Mouse (Mus musculus) mouse trophoblast stem cell (cell line): ENCODE data around the gene Olfr288.

Experiments used
- in situ Hi-C, 2 experiments: fragments of 300-500 bp; cut with MseI, MboI; formaldehyde crosslinking; loops; 2 replicates in 1 of 2; 3 replicates in 1 of 2; pipeline ENCODE4 v1.15.1; 2025

Gene Olfr288

DNA sequence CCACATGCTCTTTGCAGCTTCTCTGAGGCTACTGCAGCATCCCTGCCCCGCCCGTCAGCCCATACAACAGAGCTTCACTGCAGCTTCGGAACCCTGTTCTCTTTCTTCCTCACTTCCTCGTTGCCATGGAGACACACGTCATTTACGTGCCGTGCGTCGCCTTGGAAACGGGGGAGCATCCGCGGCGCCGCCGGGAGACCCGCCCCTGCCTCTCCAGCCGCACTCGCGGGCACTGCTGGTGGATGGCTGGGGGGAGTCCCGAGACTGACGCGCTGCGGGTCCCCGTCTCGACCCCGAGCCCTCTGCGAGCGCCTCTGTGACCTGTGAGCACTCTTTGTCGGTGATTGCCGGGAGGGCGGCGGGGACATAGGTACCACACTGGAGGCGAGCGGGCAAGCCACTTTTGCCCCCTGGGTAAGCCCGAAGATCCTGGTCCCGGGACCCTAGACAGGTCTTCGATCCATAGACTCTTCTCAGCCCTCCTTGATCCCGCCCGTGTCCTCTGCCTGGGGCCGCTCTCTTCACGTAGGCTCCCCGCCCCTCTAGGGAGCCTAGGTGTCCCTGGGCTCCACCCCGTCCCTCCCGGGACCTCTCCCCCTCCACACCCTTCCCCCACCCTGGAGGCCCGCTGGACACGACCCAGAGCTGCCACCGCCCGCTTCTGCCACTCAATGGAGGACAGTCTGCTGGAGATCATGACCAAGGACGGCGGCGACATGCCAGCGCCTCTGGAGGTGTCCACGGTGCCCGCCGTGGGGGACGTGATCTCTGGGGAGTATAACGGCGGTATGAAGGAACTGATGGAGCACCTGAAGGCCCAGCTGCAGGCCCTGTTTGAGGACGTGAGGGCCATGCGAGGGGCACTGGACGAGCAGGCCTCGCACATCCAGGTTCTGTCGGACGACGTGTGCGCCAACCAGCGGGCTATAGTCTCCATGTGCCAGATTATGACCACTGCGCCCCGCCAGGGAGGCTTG, 27.4 kb downstream of the Olfr288 start:
- in situ Hi-C loops = no loop called here

DNA sequence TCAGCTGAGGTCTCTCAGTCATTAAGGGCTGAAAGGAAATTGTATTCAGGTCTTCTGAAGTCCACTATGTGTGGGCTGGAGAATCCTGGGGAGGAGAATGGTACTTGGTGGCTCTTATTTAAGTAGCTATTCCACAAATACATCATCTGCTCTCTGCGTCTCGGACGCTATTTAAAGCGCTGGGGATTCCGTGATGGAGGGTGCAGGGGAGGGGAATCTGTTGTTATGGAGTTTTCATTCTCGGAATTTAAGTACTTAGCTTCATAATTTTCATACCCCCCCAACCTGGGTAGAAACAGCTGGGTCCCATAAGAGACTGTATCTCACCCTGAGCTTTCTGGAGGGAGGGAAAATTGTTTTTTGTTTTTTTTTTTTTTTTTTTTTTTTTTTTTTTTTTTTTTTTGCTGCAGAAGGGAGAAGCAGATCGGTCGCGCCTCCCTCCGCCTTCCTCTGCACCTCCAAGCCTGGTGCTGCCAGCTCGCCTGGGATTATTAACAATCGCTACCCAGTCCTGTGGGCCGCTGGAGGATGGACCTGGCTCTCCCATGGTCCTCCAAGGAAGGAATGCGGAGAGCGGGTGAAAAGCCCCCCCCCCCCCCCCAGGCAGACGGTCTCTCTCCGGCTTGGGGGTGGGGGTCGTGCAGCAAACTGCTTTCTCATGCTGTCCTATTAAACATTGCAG, 28.2 kb downstream of the Olfr288 start, which contains the start of gene Ccdc184:
TSS of gene Ccdc184 (plus strand) at position 196 of the 682 bp plus-strand sequence.
- in situ Hi-C loops = no loop called here

DNA sequence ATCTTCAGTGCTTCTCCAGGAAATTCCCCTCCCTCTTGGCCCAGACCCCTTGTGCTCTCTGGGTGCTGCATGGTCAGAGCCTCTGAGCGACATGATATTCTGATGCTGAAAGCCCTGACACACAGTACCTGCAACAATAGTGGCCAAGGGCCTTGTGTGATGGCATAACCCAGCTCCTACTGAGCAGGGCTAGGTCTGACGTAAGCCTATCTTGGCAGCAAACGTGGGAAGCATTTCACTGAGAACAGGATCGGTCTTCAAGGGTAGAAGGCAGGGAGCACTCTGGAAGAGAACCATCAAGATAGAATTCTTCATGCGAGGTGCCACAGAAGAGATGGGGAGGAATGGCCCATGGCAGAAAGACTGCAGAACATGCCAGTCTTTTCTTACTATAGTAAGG, 29.8 kb downstream of the Olfr288 start, which contains the start of gene Asb8:
TSS of gene Asb8 (minus strand) at position 101 of the 400 bp plus-strand sequence.
- in situ Hi-C loops = no loop called here

DNA sequence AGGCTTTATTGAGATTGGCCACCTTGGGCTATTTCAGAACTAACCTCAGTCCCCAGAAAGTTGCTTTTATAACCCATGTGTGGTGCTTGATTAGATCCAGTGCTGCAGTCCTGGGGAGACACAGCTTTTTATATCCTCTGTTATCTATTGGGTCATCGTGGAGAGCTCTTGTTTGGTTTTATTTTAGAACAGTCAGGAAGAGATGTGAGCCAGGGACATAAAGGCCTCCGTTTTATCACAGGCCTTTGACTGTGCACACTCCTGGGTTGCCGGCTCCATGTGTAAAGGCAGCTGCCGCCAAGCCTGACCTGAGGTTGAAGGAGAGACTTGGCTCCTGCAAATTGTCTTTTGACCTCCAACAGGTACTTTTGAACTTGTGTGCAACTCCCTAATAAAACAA, 32.8 kb downstream of the Olfr288 start:
- in situ Hi-C loops = no loop called here

DNA sequence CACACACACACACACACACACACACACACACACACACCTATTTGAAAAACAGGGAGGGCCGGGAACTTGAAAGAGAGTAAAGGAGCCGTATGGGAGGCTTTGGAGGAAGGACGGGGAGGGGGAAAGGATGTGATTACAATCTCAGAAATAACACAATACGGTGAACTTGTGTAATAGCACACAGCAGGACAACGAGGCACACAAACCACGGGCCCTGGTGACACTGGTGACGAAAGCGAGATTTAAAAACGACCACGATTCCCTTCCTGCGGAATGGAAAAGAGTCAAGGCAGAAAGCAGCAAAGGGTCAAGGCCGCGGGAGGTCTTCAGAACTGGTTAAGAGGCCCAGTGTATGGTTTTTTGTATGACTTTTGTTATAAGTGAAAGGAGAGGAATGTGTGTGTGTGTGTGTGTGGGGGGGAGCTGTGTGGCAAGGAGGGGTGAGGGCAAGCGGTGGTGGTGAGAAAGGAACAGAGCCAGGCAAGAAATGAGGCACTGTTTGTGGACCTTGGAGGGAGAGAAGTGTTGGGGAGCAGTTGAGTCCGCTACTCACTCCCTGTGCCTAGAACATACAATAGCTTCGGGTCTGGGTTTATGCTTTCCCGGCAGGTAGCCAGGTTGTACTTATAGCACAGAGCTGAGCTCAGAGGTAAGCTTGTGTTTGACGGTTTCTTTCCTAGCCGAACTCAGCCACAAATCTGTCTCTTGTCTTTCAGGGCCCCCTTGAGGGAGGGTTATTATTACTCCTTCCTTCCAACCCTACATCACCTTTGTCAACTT, 34.1 kb downstream of the Olfr288 start:
- in situ Hi-C loops = no loop called here

DNA sequence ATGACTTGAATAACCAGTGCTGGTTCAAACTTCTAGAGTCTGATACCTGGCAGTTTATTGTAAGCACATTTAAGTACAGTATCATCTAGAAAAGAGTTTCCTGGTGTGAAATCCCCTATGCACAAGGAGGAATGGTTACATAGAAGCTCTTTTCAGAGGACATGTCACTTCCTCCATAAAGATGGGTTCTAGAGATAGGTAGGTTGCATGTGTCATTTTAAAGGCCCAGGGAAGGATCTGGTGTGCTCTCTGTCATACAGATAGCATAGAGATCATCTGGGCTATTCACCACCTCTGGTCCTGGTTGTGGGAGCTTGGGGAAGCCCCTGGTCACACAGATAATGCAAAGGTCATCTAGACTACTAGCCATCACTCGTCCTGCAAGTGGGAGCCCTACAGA, 38.1 kb downstream of the Olfr288 start:
- in situ Hi-C loops = no loop called here

DNA sequence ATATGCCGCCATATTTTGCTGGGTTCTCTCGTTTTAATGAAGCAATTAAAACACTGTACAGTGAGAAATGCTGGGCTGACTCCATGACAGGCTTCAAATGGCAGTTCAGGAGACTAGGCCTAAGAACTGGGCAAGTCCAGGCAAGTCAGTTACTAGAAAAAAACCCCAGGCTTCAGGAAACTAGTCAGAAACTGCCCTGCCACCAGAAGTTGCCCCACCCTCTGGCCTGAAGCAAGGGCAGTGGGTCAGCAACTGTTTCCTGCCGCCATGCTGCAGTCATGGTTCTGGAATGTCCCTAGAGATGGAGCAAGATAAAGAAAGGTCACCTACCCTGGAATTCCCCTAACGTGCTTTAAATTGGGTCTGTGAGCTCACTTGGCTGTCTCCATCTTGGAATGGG, 39.4 kb downstream of the Olfr288 start:
- in situ Hi-C loops = no loop called here

DNA sequence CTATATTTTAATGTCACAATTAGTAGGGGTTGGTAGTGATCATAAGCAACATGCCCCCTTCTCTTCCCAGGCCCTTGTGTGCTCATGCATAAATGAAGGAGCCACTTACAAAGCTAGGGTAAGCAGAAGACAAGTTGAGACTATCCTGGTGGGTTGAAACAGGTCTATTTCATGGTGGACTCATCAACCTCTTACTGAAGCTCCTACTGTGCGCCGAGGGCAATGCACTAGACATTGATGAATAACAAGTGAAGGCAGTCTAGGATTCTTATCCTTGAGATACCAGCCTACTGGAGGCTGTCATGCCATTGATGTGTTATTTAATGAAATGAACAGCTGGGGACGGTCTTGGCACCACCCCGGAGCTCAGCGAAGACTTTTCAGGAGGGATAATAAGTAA, 40.1 kb downstream of the Olfr288 start:
- in situ Hi-C loops = no loop called here

DNA sequence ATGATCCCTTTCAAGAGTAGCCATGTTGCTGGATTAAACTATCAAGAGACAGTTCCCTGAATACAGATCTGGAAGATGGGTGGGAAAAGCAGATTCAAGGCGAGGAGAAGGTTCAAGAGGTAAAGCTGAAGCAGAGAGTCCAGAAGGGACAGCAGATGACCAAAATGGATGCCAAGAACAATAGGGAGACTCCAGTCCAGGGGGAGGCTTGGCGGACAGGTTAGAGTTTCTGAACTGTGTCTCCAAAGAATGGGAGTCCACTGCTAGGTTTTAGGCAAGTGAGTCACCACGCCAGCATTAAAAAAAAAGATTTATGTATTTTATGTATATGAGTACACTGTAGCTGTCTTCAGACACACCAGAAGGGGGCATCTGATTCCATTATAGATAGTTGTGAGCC, 40.7 kb downstream of the Olfr288 start:
- in situ Hi-C loops = loop anchor here in 1 of 2 experiments (5.0 kb wide), 1 partner anchor 67 kb away; no protein-coding TSS in a partner anchor

DNA sequence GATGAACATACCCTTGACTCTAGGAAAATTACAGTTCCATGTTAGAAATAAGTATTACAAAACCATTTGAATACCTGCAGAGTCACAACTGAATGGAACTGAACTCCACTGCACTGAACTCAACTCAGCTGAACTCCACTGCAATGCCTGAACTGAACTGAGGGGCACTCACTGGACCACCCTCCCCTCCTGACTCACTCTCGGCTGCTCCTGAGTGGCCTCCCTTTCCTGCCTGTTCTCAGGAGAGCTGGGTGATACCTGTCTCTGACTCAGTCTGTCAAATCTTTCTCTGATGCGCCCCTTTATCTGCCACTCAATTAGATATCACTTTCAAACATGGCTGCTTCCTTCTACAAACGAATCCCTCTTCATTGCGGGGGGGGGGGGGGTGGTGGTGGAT, 41.2 kb downstream of the Olfr288 start:
- in situ Hi-C loops = loop anchor here in 1 of 2 experiments (5.0 kb wide), 1 partner anchor 67 kb away; no protein-coding TSS in a partner anchor

DNA sequence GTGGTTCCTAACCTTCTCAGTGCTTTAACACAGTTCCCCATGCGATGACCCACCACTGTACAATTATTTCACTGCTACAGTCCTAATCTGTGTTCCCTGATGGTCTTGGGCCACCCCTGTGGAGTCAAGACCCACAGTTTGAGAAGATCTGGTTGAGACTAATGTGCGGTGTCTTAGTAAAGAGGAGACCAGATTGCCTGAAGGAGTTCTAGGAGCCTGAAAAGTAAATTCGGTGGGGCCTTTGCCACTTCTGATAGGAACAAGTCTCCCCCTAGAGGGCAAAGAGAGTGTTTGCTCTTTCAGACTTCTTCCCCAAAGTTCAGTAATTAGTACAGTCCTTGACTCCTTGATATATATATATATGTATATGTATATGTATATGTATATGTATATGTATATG, 41.7 kb downstream of the Olfr288 start:
- in situ Hi-C loops = loop anchor here in 1 of 2 experiments (5.0 kb wide), 1 partner anchor 66 kb away; no protein-coding TSS in a partner anchor

DNA sequence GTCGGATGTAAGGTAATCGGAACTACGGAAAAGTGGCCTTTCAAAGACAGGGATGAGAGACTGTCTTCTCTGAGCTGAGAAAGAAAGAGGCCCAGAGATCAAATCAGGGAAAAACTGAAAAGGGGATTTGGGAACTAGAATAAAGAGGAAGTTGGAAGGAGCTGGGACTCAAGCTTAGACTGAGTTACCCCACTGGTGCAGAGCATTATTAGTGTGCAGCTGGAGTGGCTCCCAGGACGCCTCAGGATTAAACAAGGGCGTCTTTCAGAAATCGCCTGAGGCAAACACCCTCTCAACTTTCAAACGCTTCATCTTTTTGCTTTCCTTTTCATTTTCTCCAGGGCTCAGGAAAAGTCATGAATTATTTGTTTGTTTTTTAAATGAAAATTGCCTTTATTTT, 42.4 kb downstream of the Olfr288 start:
- in situ Hi-C loops = loop anchor here in 1 of 2 experiments (5.0 kb wide), 1 partner anchor 66 kb away; no protein-coding TSS in a partner anchor

DNA sequence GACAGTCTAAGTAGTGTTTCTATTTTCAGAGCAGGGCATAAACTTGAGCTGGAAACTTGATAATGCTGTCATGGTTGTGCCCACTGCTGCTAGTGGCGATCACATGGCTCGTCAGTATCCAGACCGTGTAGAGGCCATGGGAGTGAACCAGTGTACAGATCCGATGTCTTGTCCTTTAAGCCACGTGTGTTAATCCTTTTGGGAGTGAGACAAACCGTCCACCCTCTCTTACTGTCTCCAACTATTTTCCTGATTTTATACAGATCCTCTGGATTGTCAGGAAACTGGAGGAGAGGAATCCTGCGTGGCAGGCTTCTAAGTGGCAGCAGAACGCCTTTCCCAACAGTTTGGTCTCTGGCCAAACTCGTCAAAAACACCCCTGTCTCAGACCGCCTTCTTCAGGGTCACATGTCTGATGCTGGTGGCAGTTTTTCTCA, 46.2 kb downstream of the Olfr288 start:
- in situ Hi-C loops = no loop called here

DNA sequence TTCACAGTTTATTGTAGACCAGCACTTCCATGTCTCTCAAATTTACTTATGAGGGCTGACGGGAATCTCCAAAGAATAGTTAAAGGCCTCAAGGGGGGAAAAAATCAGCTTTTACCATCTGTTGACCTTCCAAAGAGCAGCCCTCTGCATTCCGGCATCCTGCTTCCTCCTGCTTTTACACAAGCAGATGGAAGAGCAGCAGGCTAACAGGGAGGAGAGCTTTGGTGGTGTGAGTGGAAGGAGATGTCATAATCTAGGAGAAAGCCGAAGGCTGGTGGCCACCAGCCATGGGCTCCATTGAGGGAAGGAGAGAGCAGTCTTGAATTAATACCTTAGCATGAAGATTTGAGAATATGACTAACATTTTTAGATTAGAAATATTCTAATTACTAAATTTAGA, 47.0 kb downstream of the Olfr288 start:
- in situ Hi-C loops = no loop called here

DNA sequence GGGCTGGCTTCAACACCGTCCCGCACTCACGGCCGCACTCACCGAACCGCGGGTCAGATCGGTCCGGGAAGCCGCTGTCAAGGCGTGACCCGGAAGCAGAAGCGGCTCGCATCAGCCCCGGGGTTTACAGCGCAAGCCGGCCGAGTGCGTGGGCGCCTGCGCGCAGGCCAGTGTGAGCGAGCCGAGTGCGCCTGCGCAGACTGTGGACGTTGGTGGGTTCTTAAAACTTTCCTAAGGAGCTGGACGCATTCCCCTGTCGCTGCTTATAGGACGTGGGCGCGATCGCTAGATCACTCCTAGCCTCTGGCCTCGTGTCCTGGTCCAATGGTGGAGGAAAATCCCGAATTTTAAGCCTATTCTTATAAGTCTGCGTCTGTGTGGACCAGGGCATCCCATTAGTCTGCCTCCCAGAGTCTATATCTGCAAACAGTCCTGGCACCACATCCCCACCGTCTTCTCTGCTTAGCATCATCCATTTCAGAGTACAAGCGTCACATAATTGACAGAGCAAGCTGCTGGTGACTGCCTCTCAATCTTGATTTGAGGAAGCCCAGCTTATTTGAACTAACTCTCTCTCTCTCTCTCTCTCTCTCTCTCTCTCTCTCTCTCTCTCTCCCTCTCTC, 49.7 kb downstream of the Olfr288 start:
- in situ Hi-C loops = no loop called here

DNA sequence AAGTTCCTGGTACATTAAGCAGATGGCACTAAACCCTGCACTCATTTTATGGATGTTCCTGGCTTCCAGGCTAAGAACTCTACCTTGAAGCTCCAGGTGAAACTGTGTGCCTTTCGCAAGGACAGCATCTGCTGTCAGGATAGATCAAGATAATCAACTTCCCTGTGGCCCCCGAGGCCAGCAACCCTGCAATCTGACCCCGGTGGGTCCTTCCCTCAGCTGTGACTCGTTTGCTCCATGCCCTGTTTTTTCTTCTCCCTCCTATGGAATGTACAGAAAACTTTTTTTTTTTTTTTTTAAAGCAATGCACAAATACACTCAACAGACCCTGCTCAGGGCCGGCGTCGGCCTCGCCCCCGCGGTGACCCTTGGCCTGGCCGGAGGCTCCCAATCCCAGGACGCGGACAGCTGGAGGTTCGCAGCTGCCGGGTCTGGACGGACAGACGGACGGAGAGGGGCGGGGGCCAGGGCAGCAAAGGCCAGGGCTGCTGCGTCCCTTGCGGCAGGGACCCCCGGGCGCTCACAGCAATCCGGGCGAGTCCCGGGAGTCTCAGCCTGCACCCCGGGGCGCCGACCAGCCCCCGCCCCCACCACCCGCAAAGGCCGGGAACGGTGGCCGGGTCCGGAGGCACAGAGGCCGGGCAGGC, 50.4 kb downstream of the Olfr288 start:
- in situ Hi-C loops = no loop called here

DNA sequence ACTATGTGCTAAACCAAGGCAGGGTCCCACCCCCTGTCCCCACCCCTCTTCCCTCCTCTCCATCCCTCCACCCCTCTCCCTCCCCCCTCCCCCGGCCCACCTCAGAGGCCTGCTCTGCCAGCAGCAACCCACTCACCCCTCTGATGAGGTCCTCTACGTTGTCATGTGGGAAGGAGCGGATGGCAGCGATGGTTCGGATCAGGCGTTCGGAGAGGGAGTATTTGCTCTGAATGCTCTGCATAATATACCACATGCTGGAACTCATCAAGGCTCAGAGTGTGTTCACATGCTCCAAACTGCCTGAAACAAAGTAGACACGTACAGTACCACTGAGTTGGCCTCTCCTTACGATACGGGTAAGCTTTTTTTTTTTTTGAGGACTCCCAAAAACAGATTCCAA, 52.8 kb downstream of the Olfr288 start:
- in situ Hi-C loops = no loop called here

DNA sequence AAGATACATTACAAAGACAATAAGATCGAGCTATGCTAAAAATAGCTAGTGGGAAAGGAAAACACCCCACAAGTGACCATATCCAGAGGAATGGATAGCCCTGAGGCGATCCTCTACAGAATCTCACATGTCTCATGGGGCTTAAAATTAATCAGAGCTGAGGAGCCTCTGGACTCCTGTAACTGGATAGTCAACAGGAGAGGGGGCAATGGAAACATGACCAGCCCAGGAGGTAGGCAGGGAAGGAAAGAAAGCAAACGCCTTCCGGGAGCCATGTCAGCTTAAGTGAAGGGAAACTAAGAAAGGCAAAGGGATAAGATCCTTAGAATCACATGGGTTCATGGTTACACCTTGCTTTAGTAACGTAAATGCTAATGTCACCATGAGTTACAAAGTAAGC, 54.5 kb downstream of the Olfr288 start:
- in situ Hi-C loops = no loop called here

DNA sequence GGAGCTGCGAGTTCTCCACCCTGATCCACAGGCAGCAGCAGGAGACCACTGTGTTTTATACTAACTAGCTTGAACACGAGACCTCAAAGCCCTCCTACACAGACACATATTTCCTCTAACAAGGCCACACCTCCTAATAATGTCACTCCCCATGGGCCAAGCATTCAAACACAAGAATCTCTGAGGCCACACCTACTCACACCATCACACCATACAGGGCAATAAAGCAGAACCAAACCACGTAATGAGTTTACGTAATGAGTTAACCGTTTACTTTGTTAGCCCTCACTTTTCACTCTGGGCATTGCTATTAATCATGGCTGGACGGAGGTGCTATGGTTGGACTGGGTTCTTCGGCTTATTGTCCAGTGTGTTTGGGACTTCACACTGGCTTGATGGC, 55.6 kb downstream of the Olfr288 start:
- in situ Hi-C loops = no loop called here

DNA sequence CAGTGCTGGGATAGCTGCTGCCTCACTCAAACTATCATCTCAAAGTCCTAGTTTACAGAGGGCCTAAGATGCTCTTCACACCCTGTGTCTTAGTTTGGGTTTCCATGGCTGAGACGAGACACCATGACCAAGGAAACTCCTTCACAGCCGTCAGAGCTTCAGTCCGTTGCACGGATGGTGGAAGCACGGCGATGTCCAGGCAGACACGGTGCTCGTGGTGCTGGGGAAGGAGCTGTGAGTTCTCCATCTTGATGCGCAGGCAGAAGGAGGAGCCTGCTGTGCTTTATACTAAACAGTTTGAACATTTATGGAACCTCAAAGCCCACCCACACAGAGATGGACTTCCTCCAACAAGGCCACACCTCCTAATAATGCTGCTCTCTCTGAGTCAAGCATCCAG, 58.5 kb downstream of the Olfr288 start:
- in situ Hi-C loops = no loop called here
